Mouse (Mus musculus) cerebellum, adult 11 months (tissue): Measurements from ENCODE around the gene Rtn1.
"Not testable (repeated sequence)": the region's sequence is repeated elsewhere in the genome, so short reads cannot be mapped to it uniquely, and the experiment has no call there.

Experiments used
- DNase-seq: peaks from one replicate; pipeline ENCODE4 v3.0.0; 2022

The Rtn1 gene

GRCm38 (mm10) chr12:72323778-72324177, 85.1 kb downstream of the Rtn1 start:
- DNase-seq = no peak

GRCm38 (mm10) chr12:72315732-72316465, 93.0 kb downstream of the Rtn1 start:
- no peak for DNase-seq

- no peak for DNase-seq
These were observed 98.0 kb downstream of the Rtn1 start for GRCm38 (mm10) chr12:72310818-72311217.

GRCm38 (mm10) chr12:72308506-72308905, 100.3 kb downstream of the Rtn1 start:
- DNase-seq = no peak

- no peak for DNase-seq
These were observed 102.6 kb downstream of the Rtn1 start for GRCm38 (mm10) chr12:72306281-72306680.

GRCm38 (mm10) chr12:72305421-72305820, 103.4 kb downstream of the Rtn1 start:
- no peak for DNase-seq

GRCm38 (mm10) chr12:72304985-72305384, 103.9 kb downstream of the Rtn1 start:
- peak; percentile 57 for DNase-seq

- DNase-seq = no peak
These were observed 104.5 kb downstream of the Rtn1 start for GRCm38 (mm10) chr12:72304347-72304688.

- DNase-seq = no peak
These were observed 105.1 kb downstream of the Rtn1 start for GRCm38 (mm10) chr12:72303624-72304346.

- DNase-seq = no peak
These were observed 107.4 kb downstream of the Rtn1 start for GRCm38 (mm10) chr12:72301431-72301830.

- no peak for DNase-seq
These were observed 107.9 kb downstream of the Rtn1 start for GRCm38 (mm10) chr12:72300971-72301370.

GRCm38 (mm10) chr12:72298222-72298621, 110.6 kb downstream of the Rtn1 start:
- DNase-seq = no peak

- no peak for DNase-seq
These were observed 112.3 kb downstream of the Rtn1 start for GRCm38 (mm10) chr12:72296552-72296951.

GRCm38 (mm10) chr12:72293185-72293584, 115.7 kb downstream of the Rtn1 start:
- not testable (repeated sequence) for DNase-seq

- DNase-seq = no peak
These were observed 116.3 kb downstream of the Rtn1 start for GRCm38 (mm10) chr12:72292566-72292965.

- DNase-seq = no peak
These were observed 117.6 kb downstream of the Rtn1 start for GRCm38 (mm10) chr12:72291266-72291665.

- DNase-seq = no peak
These were observed 120.6 kb downstream of the Rtn1 start for GRCm38 (mm10) chr12:72288215-72288614.

- DNase-seq = no peak
These were observed 121.4 kb downstream of the Rtn1 start for GRCm38 (mm10) chr12:72287332-72288004.

GRCm38 (mm10) chr12:72285366-72286345, 123.2 kb downstream of the Rtn1 start:
- DNase-seq = peak; percentile 81

- DNase-seq = no peak
These were observed 124.3 kb downstream of the Rtn1 start for GRCm38 (mm10) chr12:72284576-72284975.

- no peak for DNase-seq
These were observed 129.6 kb downstream of the Rtn1 start for GRCm38 (mm10) chr12:72279129-72279875.
